Mouse (Mus musculus): Measurements from ENCODE around the gene Zfyve9.

DNA sequence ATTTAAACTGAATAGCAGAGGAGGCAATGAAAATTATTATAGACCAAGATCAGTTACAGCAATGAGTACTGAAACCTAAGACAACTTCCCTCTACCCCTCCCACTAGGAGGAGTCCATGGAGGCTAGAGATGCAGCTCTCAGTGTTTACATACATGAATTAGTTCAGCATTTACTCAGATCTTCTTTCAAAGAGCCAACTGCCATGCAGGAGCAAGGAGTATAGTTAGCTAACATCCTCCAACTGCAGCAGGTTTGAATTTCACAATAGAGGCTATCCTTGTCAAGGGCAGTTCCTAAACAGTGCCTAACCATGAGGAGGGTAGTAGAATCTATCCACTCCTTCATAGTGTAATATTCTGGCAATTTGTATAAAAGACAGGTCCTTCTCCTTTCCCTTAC is 12.1 kb downstream of the Zfyve9 start:
- TF ChIP-seq POLR2A (IDR thresholded peaks at IDR 0.05; ENCODE audit: insufficient read depth, low read depth, low read length) (no peak), CTCF (IDR thresholded peaks at IDR 0.05; ENCODE audit: insufficient read depth, low read depth, low read length) (no peak)
